Mouse (Mus musculus) ES-E14 (cell line): ENCODE measurements around the gene Mpnd. TPM values are rescaled to one million over a fixed set of nuclear protein-coding genes. Genes with fewer than 3 reads are reported as not detected.

ENCODE experiments used
- DNase-seq: peaks from one replicate; pipeline ENCODE4 v3.0.0-alpha.2; 2013; ENCODE audit warnings: low read depth, low spot score
- H3K27ac ChIP-seq: 2 replicates; pipeline ENCODE4 v1.5.1; 2012; ENCODE audit warnings: low read depth, mild to moderate bottlenecking, low read length, moderate library complexity, mixed read lengths; ENCODE audit not compliant: poor library complexity, insufficient read depth, severe bottlenecking
- H3K36me3 ChIP-seq: 2 replicates; pipeline ENCODE4 v1.6.1; 2012; ENCODE audit warnings: mild to moderate bottlenecking, low read length, moderate library complexity, mixed read lengths; ENCODE audit not compliant: control insufficient read depth, poor library complexity, insufficient read depth, severe bottlenecking
- H3K4me1 ChIP-seq, 2 experiments: fragments of 150-350 bp in 1 of 2; sonication (generic) in 1 of 2; 2 replicates each; pipeline ENCODE4 v1.6.1; 2012; ENCODE audit warnings: low read length in 2 of 2, mild to moderate bottlenecking in 1 of 2, mixed read lengths in 1 of 2; ENCODE audit not compliant: control insufficient read depth in 2 of 2, insufficient read depth in 2 of 2, poor library complexity in 1 of 2
- H3K4me3 ChIP-seq, 2 experiments: fragments of 150-350 bp in 1 of 2; sonication (generic) in 1 of 2; 2 replicates each; pipeline ENCODE4 v1.5.1; 2012; ENCODE audit warnings: low read length in 2 of 2, low read depth in 1 of 2, mild to moderate bottlenecking in 1 of 2, mixed read lengths in 1 of 2; ENCODE audit not compliant: insufficient read depth in 1 of 2, poor library complexity in 1 of 2, severe bottlenecking in 1 of 2
- H3K9ac ChIP-seq: 2 replicates; pipeline ENCODE4 v1.6.1; 2012; ENCODE audit warnings: low read depth, mild to moderate bottlenecking, low read length, mixed read lengths; ENCODE audit not compliant: poor library complexity, insufficient read depth, severe bottlenecking
- H3K9me3 ChIP-seq: fragments of 150-350 bp; sonication (generic); 2 replicates; pipeline ENCODE4 v1.6.1; 2012; ENCODE audit warnings: low read depth, mild to moderate bottlenecking, low read length; ENCODE audit not compliant: control insufficient read depth, insufficient read depth
- CHD2 ChIP-seq: IDR thresholded peaks from 2 replicates; pipeline ENCODE4 v1.6.1; 2014; ENCODE audit warnings: mild to moderate bottlenecking, low read depth, low read length, inconsistent platforms
- HCFC1 ChIP-seq: IDR thresholded peaks from 2 replicates; pipeline ENCODE4 v1.6.1; 2012; ENCODE audit warnings: low read length, inconsistent platforms, borderline replicate concordance; ENCODE audit not compliant: insufficient read depth
- MAFK ChIP-seq: IDR thresholded peaks from 2 replicates; pipeline ENCODE4 v1.6.1; 2014; ENCODE audit warnings: mild to moderate bottlenecking, low read depth, low read length, inconsistent platforms; ENCODE audit not compliant: insufficient read depth
- ZC3H11A ChIP-seq: IDR thresholded peaks from 2 replicates; pipeline ENCODE4 v1.6.1; 2012; ENCODE audit warnings: low read depth, mild to moderate bottlenecking, inconsistent platforms, low read length, borderline replicate concordance
- ZNF384 ChIP-seq: IDR thresholded peaks from 2 replicates; pipeline ENCODE4 v1.6.1; 2012; ENCODE audit warnings: low read depth, low read length, inconsistent platforms
- in situ Hi-C, 2 experiments: fragments of 600-800 bp; cut with MboI; formaldehyde crosslinking; loops; one replicate each; pipeline ENCODE4 v1.15.1; 2025; ENCODE audit warnings: low sequenced_read_pairs in 2 of 2, inconsistent platforms in 1 of 2; ENCODE audit not compliant: unreplicated experiment in 2 of 2
- total RNA-seq: library from RNA; depleted of rRNA; stranded (reverse); fragments of 300-350 nt; gene quantifications from 2 replicates; pipeline ENCODE4 v1.2.3, GENCODE M21; 2012

Mpnd gene
- total RNA-seq, 1 experiment, result 39.0 TPM

- Histone ChIP-seq H3K9ac (no peak overlapping the region), H3K4me1 (peaks cover 0 to 2% of the 10 kb centered on the region in 2 experiments; a peak in 1 of 4 replicates), H3K27ac (no peak overlapping the region), H3K9me3 (no peaks in the 10 kb centered on the region), H3K4me3 (no peak overlapping the region), H3K36me3 (peaks cover 23% of the 10 kb centered on the region)
- in situ Hi-C loops, result no loop called here
- no peak for DNase-seq
- no peak for TF ChIP-seq CHD2
- no peak for TF ChIP-seq HCFC1
Observed at GRCm38 (mm10) chr17:56022989-56023290, 17.4 kb downstream of the Mpnd start.

- Histone ChIP-seq H3K27ac (no peak overlapping the region), H3K36me3 (peaks cover 22% of the 10 kb centered on the region), H3K9ac (no peak overlapping the region), H3K9me3 (no peaks in the 10 kb centered on the region), H3K4me1 (peaks cover 0 to 2% of the 10 kb centered on the region in 2 experiments; a peak in 1 of 4 replicates), H3K4me3 (no peak overlapping the region)
- DNase-seq, result no peak
- TF ChIP-seq HCFC1 (no peak), ZC3H11A (no peak), CHD2 (no peak), ZNF384 (no peak), MAFK (no peak)
- in situ Hi-C loops, result no loop called here
Observed at GRCm38 (mm10) chr17:56023386-56023785, 17.9 kb downstream of the Mpnd start.

- no peaks in the 10 kb centered on the region for H3K9me3 ChIP-seq
- peaks cover 14% of the 10 kb centered on the region; the same call in 1 of the 2 replicates for H3K36me3 ChIP-seq
- H3K27ac ChIP-seq, result no peak overlapping the region
- no peak for DNase-seq
- no peaks in the 10 kb centered on the region for H3K4me1 ChIP-seq
- no peak for TF ChIP-seq ZNF384
- TF ChIP-seq HCFC1, result no peak
- no peak for TF ChIP-seq MAFK
- TF ChIP-seq ZC3H11A, result no peak
- no peak for TF ChIP-seq CHD2
- in situ Hi-C loops, result no loop called here
- H3K4me3 ChIP-seq, result no peak overlapping the region
- H3K9ac ChIP-seq, result no peak overlapping the region
Observed at GRCm38 (mm10) chr17:56024476-56024875, 19.0 kb downstream of the Mpnd start.

- TF ChIP-seq HCFC1 (no peak), ZC3H11A (no peak), CHD2 (no peak), ZNF384 (no peak), MAFK (no peak)
- Histone ChIP-seq H3K4me3 (no peak overlapping the region), H3K9ac (no peak overlapping the region), H3K9me3 (no peaks in the 10 kb centered on the region), H3K36me3 (peaks cover 14% of the 10 kb centered on the region; the same call in 1 of the 2 replicates), H3K27ac (no peak overlapping the region), H3K4me1 (no peaks in the 10 kb centered on the region)
- DNase-seq, result no peak
- in situ Hi-C loops, result no loop called here
Observed at GRCm38 (mm10) chr17:56024931-56025330, 19.4 kb downstream of the Mpnd start.

DNA sequence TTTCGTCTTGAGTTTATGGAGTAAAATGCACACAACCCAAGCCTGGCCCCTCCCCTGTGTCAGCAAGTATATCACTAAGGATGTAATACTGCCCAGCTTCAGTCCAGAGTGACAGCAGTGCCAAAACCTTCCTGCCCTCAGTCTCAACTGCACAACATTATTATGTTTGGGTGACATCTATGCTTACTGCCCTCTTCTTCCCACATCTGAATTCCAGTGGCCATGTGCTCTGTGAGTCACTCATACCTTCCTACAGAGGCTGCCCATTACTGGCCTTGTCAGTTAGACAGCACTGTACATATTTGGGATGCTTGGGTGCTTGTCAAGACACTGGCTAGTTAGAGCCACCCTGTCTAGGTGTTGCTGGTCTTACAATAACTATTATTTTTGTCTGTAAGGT is 20.8 kb downstream of the Mpnd start:
- H3K36me3 ChIP-seq, result peaks cover 13% of the 10 kb centered on the region; the same call in 1 of the 2 replicates
- no peaks in the 10 kb centered on the region for H3K9me3 ChIP-seq
- in situ Hi-C loops, result no loop called here
- H3K27ac ChIP-seq, result no peak overlapping the region
- H3K4me3 ChIP-seq, result no peak overlapping the region
- TF ChIP-seq ZNF384 (no peak), ZC3H11A (no peak), CHD2 (no peak), MAFK (no peak), HCFC1 (no peak)
- no peak for DNase-seq
- H3K4me1 ChIP-seq, result no peaks in the 10 kb centered on the region
- no peak overlapping the region for H3K9ac ChIP-seq
